Mouse (Mus musculus): ENCODE measurements around the gene Runx2. TPM values are rescaled to one million over a fixed set of nuclear protein-coding genes. Genes with fewer than 3 reads are reported as not detected.
A peak's percentile ranks its signal among the peaks of the same experiment; 100 is the strongest.

Runx2 gene
- polyA plus RNA-seq, 1 experiment from 2014 or later, result 0.52 TPM

DNA sequence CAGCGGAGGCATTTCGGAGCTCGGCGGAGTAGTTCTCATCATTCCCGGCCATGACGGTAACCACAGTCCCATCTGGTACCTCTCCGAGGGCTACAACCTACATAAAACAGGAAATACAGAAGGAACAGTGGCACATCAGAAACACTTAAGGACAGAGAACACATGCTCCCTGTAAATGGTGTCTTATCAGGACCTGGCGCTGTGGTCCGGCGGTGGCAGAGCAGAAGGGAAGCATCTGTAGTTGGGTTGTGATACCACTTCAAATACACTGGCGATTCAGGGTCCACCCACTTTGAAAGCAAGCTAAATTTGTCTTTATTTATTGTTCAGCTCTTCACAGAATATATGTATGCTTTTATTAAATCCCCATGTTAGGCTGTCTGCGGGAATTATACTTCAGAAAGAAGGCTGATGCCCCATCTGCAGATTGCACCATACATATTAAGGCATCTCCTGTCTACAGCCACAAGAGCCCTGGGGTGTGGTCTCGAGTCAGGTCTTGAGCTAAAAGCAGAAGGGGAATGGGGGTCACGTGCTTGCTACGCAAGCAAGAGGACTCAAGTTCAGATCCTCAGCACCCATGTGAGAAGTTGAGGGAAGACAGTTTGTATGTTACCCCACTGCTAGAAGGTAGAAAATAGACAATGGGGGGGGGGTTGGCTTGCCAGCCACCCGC is 89.7 kb downstream of the Runx2 start:
- ATAC-seq (ENCODE audit: low FRiP score) (no peak), DNase-seq (ENCODE audit: low spot score) (no peak)
- Histone ChIP-seq H3K4me1 (replicated peaks; ENCODE audit: control insufficient read depth, insufficient read depth, low read length) (no peaks in the 10 kb centered on the region), H3K4me2 (replicated peaks) (no peak overlapping the region), H3K9me3 (ENCODE audit: control insufficient read depth, low read length) (no peaks in the 10 kb centered on the region), H3K9ac (no peak overlapping the region), H3K27me3 (ENCODE audit: control insufficient read depth, insufficient read depth, low read length) (no peaks in the 10 kb centered on the region; the same call in none of the 2 replicates), H3K4me3 (replicated peaks; ENCODE audit: low read length) (no peak overlapping the region), H3K27ac (no peak overlapping the region), H3K36me3 (replicated peaks; ENCODE audit: control insufficient read depth, insufficient read depth) (no peaks in the 10 kb centered on the region)
- 93% methylated on average over 16 of the region's 16 CpGs for WGBS

DNA sequence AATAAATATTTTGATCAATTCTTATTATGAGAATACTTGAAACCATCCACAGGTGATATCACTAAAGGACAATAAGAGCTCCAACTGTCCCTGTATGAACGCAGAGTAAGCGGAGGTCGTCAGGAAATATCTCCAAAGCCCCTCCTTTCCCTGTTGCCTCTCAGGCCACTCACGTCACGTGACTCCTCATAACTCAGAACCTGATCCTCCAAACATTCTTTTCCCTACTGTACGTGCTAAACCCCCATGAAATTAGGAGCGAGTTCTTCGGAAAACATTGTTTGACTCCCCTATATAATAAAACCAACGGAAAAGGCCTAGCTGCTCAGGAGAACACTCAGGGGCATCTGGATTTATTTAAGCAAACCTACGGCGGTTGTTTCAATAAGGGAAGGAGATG is 90.3 kb downstream of the Runx2 start:
- no peak overlapping the region for H3K27ac ChIP-seq
- H3K4me1 ChIP-seq (replicated peaks; ENCODE audit: control insufficient read depth, insufficient read depth, low read length), result no peaks in the 10 kb centered on the region
- H3K9ac ChIP-seq, result no peak overlapping the region
- no peaks in the 10 kb centered on the region for H3K36me3 ChIP-seq (replicated peaks; ENCODE audit: control insufficient read depth, insufficient read depth)
- ATAC-seq (ENCODE audit: low FRiP score) (no peak), DNase-seq (ENCODE audit: low spot score) (no peak)
- no peaks in the 10 kb centered on the region for H3K9me3 ChIP-seq (ENCODE audit: control insufficient read depth, low read length)
- 93% methylated on average over 11 of the region's 11 CpGs for WGBS
- H3K4me2 ChIP-seq (replicated peaks), result no peak overlapping the region
- no peak overlapping the region for H3K4me3 ChIP-seq (replicated peaks; ENCODE audit: low read length)
- H3K27me3 ChIP-seq (ENCODE audit: control insufficient read depth, insufficient read depth, low read length), result no peaks in the 10 kb centered on the region; the same call in 1 of the 2 replicates

- no peaks in the 10 kb centered on the region for H3K36me3 ChIP-seq (replicated peaks; ENCODE audit: control insufficient read depth, insufficient read depth)
- H3K4me3 ChIP-seq (replicated peaks; ENCODE audit: low read length), result no peak overlapping the region
- no peak overlapping the region for H3K4me2 ChIP-seq (replicated peaks)
- no peak overlapping the region for H3K27ac ChIP-seq
- no peaks in the 10 kb centered on the region for H3K9me3 ChIP-seq (ENCODE audit: control insufficient read depth, low read length)
- H3K9ac ChIP-seq, result no peak overlapping the region
- DNase-seq (ENCODE audit: low spot score) (no peak), ATAC-seq (ENCODE audit: low FRiP score) (no peak)
- WGBS, result 81% methylated on average over 8 of the region's 8 CpGs
- H3K4me1 ChIP-seq (replicated peaks; ENCODE audit: control insufficient read depth, insufficient read depth, low read length), result no peaks in the 10 kb centered on the region; the same call in 1 of the 2 replicates
- H3K27me3 ChIP-seq (ENCODE audit: control insufficient read depth, insufficient read depth, low read length), result no peaks in the 10 kb centered on the region
These were observed 92.3 kb downstream of the Runx2 start for GRCm38 (mm10) chr17:44722103-44722792.

GRCm38 (mm10) chr17:44718591-44718990 is 96.0 kb downstream of the Runx2 start:
- H3K4me3 ChIP-seq (replicated peaks; ENCODE audit: low read length), result no peak overlapping the region
- no peaks in the 10 kb centered on the region for H3K36me3 ChIP-seq (replicated peaks; ENCODE audit: control insufficient read depth, insufficient read depth)
- H3K9me3 ChIP-seq (ENCODE audit: control insufficient read depth, low read length), result no peaks in the 10 kb centered on the region
- WGBS, result 75% methylated on average over 6 of the region's 6 CpGs
- no peak for ATAC-seq (ENCODE audit: low FRiP score)
- H3K27ac ChIP-seq, result no peak overlapping the region
- H3K4me1 ChIP-seq (replicated peaks; ENCODE audit: control insufficient read depth, insufficient read depth, low read length), result no peaks in the 10 kb centered on the region; the same call in 1 of the 2 replicates
- DNase-seq (ENCODE audit: low spot score), result no peak
- no peaks in the 10 kb centered on the region for H3K27me3 ChIP-seq (ENCODE audit: control insufficient read depth, insufficient read depth, low read length)
- no peak overlapping the region for H3K9ac ChIP-seq
- no peak overlapping the region for H3K4me2 ChIP-seq (replicated peaks)

DNA sequence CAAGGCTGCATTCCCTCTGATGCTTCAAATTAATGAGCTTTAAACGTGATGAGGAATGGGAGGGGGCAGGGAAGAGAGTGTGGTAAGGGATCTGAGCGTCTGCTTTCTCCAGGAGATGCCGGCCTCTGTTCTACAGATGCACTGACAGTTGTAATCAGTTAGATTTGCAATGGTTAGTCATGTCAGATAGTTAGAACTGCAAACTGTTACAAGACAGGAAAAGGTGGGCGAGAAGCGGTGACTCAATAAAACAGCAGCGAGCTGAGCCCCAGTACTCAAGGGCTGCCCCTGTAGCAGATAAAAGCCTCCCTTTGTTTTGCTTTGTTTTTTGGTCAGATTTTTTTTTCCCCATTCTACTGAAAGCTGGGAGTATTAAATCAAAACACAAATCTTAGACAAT is 96.6 kb downstream of the Runx2 start:
- H3K27ac ChIP-seq, result no peak overlapping the region
- H3K9ac ChIP-seq, result no peak overlapping the region
- ATAC-seq (ENCODE audit: low FRiP score) (no peak; the same call in 1 of the 2 replicates), DNase-seq (ENCODE audit: low spot score) (no peak)
- no peaks in the 10 kb centered on the region for H3K9me3 ChIP-seq (ENCODE audit: control insufficient read depth, low read length)
- no peaks in the 10 kb centered on the region for H3K36me3 ChIP-seq (replicated peaks; ENCODE audit: control insufficient read depth, insufficient read depth)
- no peak overlapping the region for H3K4me3 ChIP-seq (replicated peaks; ENCODE audit: low read length)
- WGBS, result 34% methylated on average over 6 of the region's 6 CpGs
- H3K27me3 ChIP-seq (ENCODE audit: control insufficient read depth, insufficient read depth, low read length), result no peaks in the 10 kb centered on the region
- no peak overlapping the region for H3K4me2 ChIP-seq (replicated peaks)
- no peaks in the 10 kb centered on the region; the same call in 1 of the 2 replicates for H3K4me1 ChIP-seq (replicated peaks; ENCODE audit: control insufficient read depth, insufficient read depth, low read length)

GRCm38 (mm10) chr17:44714116-44714515 is 100.5 kb downstream of the Runx2 start:
- 96% methylated on average over 4 of the region's 4 CpGs for WGBS
- no peak for ATAC-seq (ENCODE audit: low FRiP score)
- H3K4me3 ChIP-seq (replicated peaks; ENCODE audit: low read length), result no peak overlapping the region

GRCm38 (mm10) chr17:44713404-44713803 is 101.2 kb downstream of the Runx2 start:
- no peak overlapping the region for H3K27ac ChIP-seq
- ATAC-seq (ENCODE audit: low FRiP score), result no peak
- 91% methylated on average over 8 of the region's 8 CpGs for WGBS
- no peaks in the 10 kb centered on the region for H3K36me3 ChIP-seq (replicated peaks; ENCODE audit: control insufficient read depth, insufficient read depth)
- DNase-seq (ENCODE audit: low spot score), result no peak
- H3K4me1 ChIP-seq (replicated peaks; ENCODE audit: control insufficient read depth, insufficient read depth, low read length), result no peaks in the 10 kb centered on the region; the same call in 1 of the 2 replicates
- H3K4me3 ChIP-seq (replicated peaks; ENCODE audit: low read length), result no peak overlapping the region
- H3K9me3 ChIP-seq (ENCODE audit: control insufficient read depth, low read length), result no peaks in the 10 kb centered on the region
- H3K27me3 ChIP-seq (ENCODE audit: control insufficient read depth, insufficient read depth, low read length), result no peaks in the 10 kb centered on the region
- no peak overlapping the region for H3K4me2 ChIP-seq (replicated peaks)
- no peak overlapping the region for H3K9ac ChIP-seq

More at GRCm38 (mm10) chr17:44714116-44714515, 100.5 kb downstream of the Runx2 start:
- no peak overlapping the region for H3K27ac ChIP-seq
- no peak overlapping the region for H3K4me2 ChIP-seq (replicated peaks)
- DNase-seq (ENCODE audit: low spot score), result no peak
- no peaks in the 10 kb centered on the region for H3K9me3 ChIP-seq (ENCODE audit: control insufficient read depth, low read length)
- no peaks in the 10 kb centered on the region for H3K27me3 ChIP-seq (ENCODE audit: control insufficient read depth, insufficient read depth, low read length)
- no peaks in the 10 kb centered on the region; the same call in 1 of the 2 replicates for H3K4me1 ChIP-seq (replicated peaks; ENCODE audit: control insufficient read depth, insufficient read depth, low read length)
- H3K9ac ChIP-seq, result no peak overlapping the region
- H3K36me3 ChIP-seq (replicated peaks; ENCODE audit: control insufficient read depth, insufficient read depth), result no peaks in the 10 kb centered on the region

- no peaks in the 10 kb centered on the region for H3K36me3 ChIP-seq (replicated peaks; ENCODE audit: control insufficient read depth, insufficient read depth)
- no peak overlapping the region for H3K27ac ChIP-seq
- H3K4me3 ChIP-seq (replicated peaks; ENCODE audit: low read length), result no peak overlapping the region
- ATAC-seq (ENCODE audit: low FRiP score), result peak; percentile 31; the same call in 1 of the 2 replicates
- WGBS, result 44% methylated on average over 10 of the region's 11 CpGs
- H3K4me2 ChIP-seq (replicated peaks), result no peak overlapping the region
- DNase-seq (ENCODE audit: low spot score), result peak; percentile 64
- no peaks in the 10 kb centered on the region for H3K27me3 ChIP-seq (ENCODE audit: control insufficient read depth, insufficient read depth, low read length)
- H3K9ac ChIP-seq, result no peak overlapping the region
- no peaks in the 10 kb centered on the region for H3K9me3 ChIP-seq (ENCODE audit: control insufficient read depth, low read length)
- no peaks in the 10 kb centered on the region for H3K4me1 ChIP-seq (replicated peaks; ENCODE audit: control insufficient read depth, insufficient read depth, low read length)
These were observed 104.9 kb downstream of the Runx2 start for GRCm38 (mm10) chr17:44709516-44710252.

DNA sequence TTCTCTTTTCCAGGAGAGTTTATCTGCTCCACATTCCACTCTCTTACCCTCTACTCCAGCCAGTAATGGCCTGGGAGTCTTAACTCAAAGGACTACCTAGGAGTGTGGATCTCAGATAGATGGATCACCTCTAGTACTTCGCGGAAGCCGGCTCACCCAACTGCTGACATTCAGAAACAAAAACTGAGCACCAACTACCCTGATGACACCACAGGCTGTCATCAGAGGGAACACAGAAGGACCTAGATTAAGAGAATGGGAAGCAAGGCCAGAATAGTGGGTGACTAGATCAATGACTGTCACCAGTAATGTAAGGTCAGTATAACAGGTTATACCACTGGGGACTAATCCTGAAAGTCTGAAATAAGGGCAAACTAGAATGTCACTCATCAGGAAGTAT is 106.6 kb downstream of the Runx2 start:
- no peak overlapping the region for H3K4me3 ChIP-seq (replicated peaks; ENCODE audit: low read length)
- ATAC-seq (ENCODE audit: low FRiP score) (no peak), DNase-seq (ENCODE audit: low spot score) (no peak)
- H3K9ac ChIP-seq, result no peak overlapping the region
- no peak overlapping the region for H3K4me2 ChIP-seq (replicated peaks)
- no peaks in the 10 kb centered on the region for H3K36me3 ChIP-seq (replicated peaks; ENCODE audit: control insufficient read depth, insufficient read depth)
- WGBS, result 98% methylated on average over 3 of the region's 3 CpGs
- H3K4me1 ChIP-seq (replicated peaks; ENCODE audit: control insufficient read depth, insufficient read depth, low read length), result no peaks in the 10 kb centered on the region
- H3K27me3 ChIP-seq (ENCODE audit: control insufficient read depth, insufficient read depth, low read length), result no peaks in the 10 kb centered on the region
- H3K27ac ChIP-seq, result no peak overlapping the region
- no peaks in the 10 kb centered on the region for H3K9me3 ChIP-seq (ENCODE audit: control insufficient read depth, low read length)
